Mouse (Mus musculus) neutrophil, adult 5-6 weeks (primary cell): Measurements from ENCODE around the gene Pir. TPM values are rescaled to one million over a fixed set of nuclear protein-coding genes. Genes with fewer than 3 reads are reported as not detected.
A peak's percentile ranks its signal among the peaks of the same experiment; 100 is the strongest.

Experiments used
- ATAC-seq: fragments of 151-379, 151-347 bp; 2 replicates; pipeline ENCODE4 v1.8.0; 2017; ENCODE audit warnings: mild to moderate bottlenecking, moderate TSS enrichment; ENCODE audit not compliant: insufficient number of reproducible peaks, poor library complexity, low FRiP score, severe bottlenecking; ENCODE audit errors: extremely low read depth
- total RNA-seq: library from RNA; stranded (forward); fragments of 200-1000 nt; gene quantifications from 2 replicates; pipeline ENCODE4 v1.2.3, GENCODE M21; 2017

Pir gene
- total RNA-seq, 1 experiment from 2014 or later: not detected

GRCm38 (mm10) chrX:164416803-164417202, 147.6 kb downstream of the Pir start:
- no peak for ATAC-seq

GRCm38 (mm10) chrX:164418008-164418407, 148.8 kb downstream of the Pir start:
- ATAC-seq: no peak

- ATAC-seq: peak; percentile 99
These were observed 150.3 kb downstream of the Pir start, which contains the start of gene Piga for GRCm38 (mm10) chrX:164419471-164419939. Gene Piga, plus strand, starts transcription at chrX:164419787.

GRCm38 (mm10) chrX:164419955-164420354, 150.8 kb downstream of the Pir start:
- ATAC-seq: no peak

GRCm38 (mm10) chrX:164420518-164420917, 151.3 kb downstream of the Pir start:
- ATAC-seq: no peak

Other genes with a start within 250 kb of the Pir start
- 0.25 and 0.47 TPM in 2 replicates for gene Car5b, start 241.4 kb upstream of the Pir start, total RNA-seq
- gene Siah1b, start 192.9 kb upstream of the Pir start, total RNA-seq: 1.5 and 3.0 TPM in 2 replicates
- not detected in 2 replicates for gene Cltrn, start 180.5 kb upstream of the Pir start, total RNA-seq
- 0.23 and 0.25 TPM in 2 replicates for gene Ace2, start 130.0 kb upstream of the Pir start, total RNA-seq
- gene Bmx, start 11.2 kb upstream of the Pir start, total RNA-seq: 41.7 and 42.5 TPM in 2 replicates
- gene Vegfd, start 104.0 kb downstream of the Pir start, total RNA-seq: not detected in 2 replicates
- 11.7 and 12.1 TPM in 2 replicates for gene Piga, start 150.4 kb downstream of the Pir start, total RNA-seq
- 0.49 and 1.4 TPM in 2 replicates for gene Asb11, start 167.6 kb downstream of the Pir start, total RNA-seq
- not detected in 2 replicates for gene Asb9, start 237.0 kb downstream of the Pir start, total RNA-seq